Mouse (Mus musculus) testis, adult 2 months (tissue): ENCODE measurements at regions not wholly inside any gene's neighbourhood (a gene's known extent, or its start where the extent isn't known, plus 50 kb on each side); places are given as distances from the start of the nearest gene placed in this dataset.

Experiments
- CTCF ChIP-seq: fragments of 200-500 bp; IDR thresholded peaks from 2 replicates; pipeline ENCODE4 v1.5.1; 2012; ENCODE audit warnings: low read depth, mild to moderate bottlenecking, inconsistent platforms, low read length, moderate library complexity; ENCODE audit not compliant: control insufficient read depth, insufficient read depth, insufficient replicate concordance
- POLR2A ChIP-seq: fragments of 200-500 bp; IDR thresholded peaks from 2 replicates; pipeline ENCODE4 v1.6.1; 2012; ENCODE audit warnings: low read depth, mild to moderate bottlenecking, inconsistent platforms, low read length, moderate library complexity; ENCODE audit not compliant: control insufficient read depth

GRCm38 (mm10) chr13:110573360-110574065 is 178.7 kb downstream of the Plk2 start:
- TF ChIP-seq CTCF (no peak), POLR2A (no peak)
